ENCODE assay signal across 8 mouse cellular contexts in genomic region chr3:101571515-101572130, GRCm38 (mm10). TPM values are rescaled to one million over a fixed set of nuclear protein-coding genes. Genes with fewer than 3 reads are reported as not detected.
DNase-seq lines count a peak whose midpoint lies in the region; ATAC-seq lines count a peak whose summit lies in the region.

No protein-coding gene starts in this region.

- no peak overlapping the region for H3K4me3 ChIP-seq in limb, embryonic 12.5 days (replicated peaks)

- H3K9me3 ChIP-seq in limb, embryonic 12.5 days = 0 out of 2 replicates have a peak, but pooled peaks cover 11% of the 10 kb centered on the region

- H3K27me3 ChIP-seq in limb, embryonic 12.5 days = no peaks in the 10 kb centered on the region

- peak; percentile 65 to 73 for DNase-seq in cerebellum, postnatal 10 days
- DNase-seq in cerebellum, adult 8-10 months = no peak
- peak; percentile 47 for DNase-seq in retina, postnatal 1 day
- no peak for DNase-seq in retina, embryonic 14.5 days (ENCODE audit: low spot score)
- no peak for DNase-seq in embryo, embryonic 10.5 days (ENCODE audit: low spot score)
- DNase-seq in layer of hippocampus, adult 9-10 months (ENCODE audit: low spot score) = no peak
- no peak for DNase-seq in layer of hippocampus, adult 11-12 months (ENCODE audit: low spot score)

- peaks cover 23% of the 10 kb centered on the region for H3K36me3 ChIP-seq in limb, embryonic 12.5 days

- H3K9ac ChIP-seq in limb, embryonic 12.5 days (replicated peaks) = no peak overlapping the region

- ATAC-seq in limb, embryonic 12.5 days (ENCODE audit: insufficient number of reproducible peaks, insufficient read depth, low FRiP score, low TSS enrichment, low read depth) = no peak

- WGBS in limb, embryonic 12.5 days = 60% methylated on average over 8 of the region's 8 CpGs

- no peak overlapping the region for H3K4me2 ChIP-seq in limb, embryonic 12.5 days

- peak overlapping the region; percentile 77 for H3K27ac ChIP-seq in limb, embryonic 12.5 days

- H3K4me1 ChIP-seq in limb, embryonic 12.5 days (replicated peaks) = peaks cover 47% of the 10 kb centered on the region

RNA-seq across cellular contexts. Expression of gene Atp1a1, which starts 32.9 kb away (rescaled TPM):
- polyA plus RNA-seq in limb, embryonic 12.5 days (2016; fragmentation: Nextera tagmentation; extraction: Ambion mirVana) = 57.1 and 67.6 TPM in 2 replicates

Comparison
In these comparisons a context has a peak if more than half of its experiments do, and no peak if none do; other contexts are left out.
1. DNase-seq: peak in cerebellum, postnatal 10 days (2 of 2) and retina, postnatal 1 day (single experiment); none in cerebellum, adult 8-10 months (single experiment), retina, embryonic 14.5 days (single experiment), embryo, embryonic 10.5 days (single experiment), layer of hippocampus, adult 9-10 months (single experiment) and layer of hippocampus, adult 11-12 months (single experiment).